Mouse (Mus musculus): ENCODE data around the gene Serpina1f.

DNA sequence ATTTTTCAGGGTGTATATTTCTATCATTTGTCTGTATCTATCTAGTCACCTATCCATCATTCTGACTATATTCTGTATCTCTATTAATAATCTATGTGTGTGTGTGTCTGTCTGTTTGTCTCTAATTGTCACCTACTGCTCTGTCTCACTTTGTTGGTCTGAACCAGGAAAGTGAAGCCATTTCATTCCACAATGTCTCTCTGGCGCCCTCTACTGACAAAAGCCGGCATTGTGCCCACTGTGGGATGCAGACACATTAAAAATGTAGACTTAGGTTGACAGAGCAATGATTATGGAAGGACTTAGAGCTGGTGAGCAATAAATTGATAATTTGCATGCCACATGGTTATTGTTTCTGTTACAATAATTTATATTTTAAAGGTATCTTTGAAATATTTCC is 52.0 kb downstream of the Serpina1f start:
- TF ChIP-seq CTCF (IDR thresholded peaks at IDR 0.05; ENCODE audit: control insufficient read depth, insufficient read depth, low read length) (peak; percentile 50), POLR2A (IDR thresholded peaks at IDR 0.05; ENCODE audit: borderline replicate concordance, control insufficient read depth, low read depth, low read length) (no peak)
